Mouse (Mus musculus) kidney, embryonic 16.5 days (tissue): ENCODE measurements at regions not wholly inside any gene's neighbourhood (a gene's known extent, or its start where the extent isn't known, plus 50 kb on each side); places are given as distances from the start of the nearest gene placed in this dataset.
A peak's percentile ranks its signal among the peaks of the same experiment; 100 is the strongest.

ENCODE experiments used
- ATAC-seq: fragments of 200-750 bp; cut with Nextera tagmentation; 2 replicates; pipeline ENCODE4 v1.8.0; 2017; ENCODE audit warnings: moderate TSS enrichment; ENCODE audit not compliant: low FRiP score, low TSS enrichment
- H3K27ac ChIP-seq: fragments of 300-500 bp; sonication (generic); 2 replicates; pipeline ENCODE4 v1.5.1; 2014; ENCODE audit warnings: low read length
- H3K27me3 ChIP-seq: fragments of 300-500 bp; sonication (generic); 2 replicates; pipeline ENCODE4 v1.6.1; 2014; ENCODE audit warnings: low read length, control low read depth, mixed read lengths; ENCODE audit not compliant: insufficient read depth
- H3K36me3 ChIP-seq: fragments of 300-500 bp; sonication (generic); 2 replicates; pipeline ENCODE4 v1.6.1; 2014; ENCODE audit warnings: low read length, control low read depth, mixed read lengths; ENCODE audit not compliant: insufficient read depth
- H3K4me1 ChIP-seq: fragments of 300-500 bp; sonication (generic); 2 replicates; pipeline ENCODE4 v1.6.1; 2014; ENCODE audit warnings: low read length, control low read depth, mixed read lengths; ENCODE audit not compliant: insufficient read depth
- H3K4me2 ChIP-seq: fragments of 300-500 bp; sonication (generic); replicated peaks from 2 replicates; pipeline ENCODE4 v1.6.1; 2014; ENCODE audit warnings: low read depth, low read length
- H3K4me3 ChIP-seq: fragments of 300-500 bp; sonication (generic); 2 replicates; pipeline ENCODE4 v1.5.1; 2014; ENCODE audit warnings: mild to moderate bottlenecking, low read length
- H3K9ac ChIP-seq: fragments of 300-500 bp; sonication (generic); replicated peaks from 2 replicates; pipeline ENCODE4 v1.6.1; 2014; ENCODE audit warnings: low read length
- H3K9me3 ChIP-seq: fragments of 300-500 bp; sonication (generic); 2 replicates; pipeline ENCODE4 v1.6.1; 2016; ENCODE audit warnings: low read length, control low read depth
- WGBS: fragments of 180-500 bp; shearing (Covaris S2); extraction: QIAGEN DNeasy Blood & Tissue Kit; methylation state at CpG from one replicate; pipeline ENCODE4 v1.1.7; 2014; 5-methylcytosine and 5-hydroxymethylcytosine counted together

- 26% methylated on average over 9 of the region's 9 CpGs for whole genome bisulfite sequencing
- no peaks in the 10 kb centered on the region for H3K9me3 ChIP-seq
- peak; percentile 60; the same call in 1 of the 2 replicates for ATAC-seq
These were observed 95.0 kb upstream of the Nrp1 start for GRCm38 (mm10) chr8:128263251-128263947.

GRCm38 (mm10) chr8:128267261-128267660 is 91.1 kb upstream of the Nrp1 start:
- H3K9me3 ChIP-seq = no peaks in the 10 kb centered on the region
- no peak overlapping the region; the same call in 1 of the 2 replicates for H3K4me2 ChIP-seq
- H3K36me3 ChIP-seq = no peaks in the 10 kb centered on the region
- 21% methylated on average over 4 of the region's 4 CpGs for WGBS
- H3K4me1 ChIP-seq = peaks cover 39% of the 10 kb centered on the region
- peak; percentile 62; the same call in 1 of the 2 replicates for ATAC-seq
- H3K27ac ChIP-seq = peak overlapping the region; percentile 79
- no peak overlapping the region for H3K9ac ChIP-seq
- no peak overlapping the region for H3K4me3 ChIP-seq
- no peaks in the 10 kb centered on the region for H3K27me3 ChIP-seq

More at GRCm38 (mm10) chr8:128263251-128263947, 95.0 kb upstream of the Nrp1 start:
- H3K27me3 ChIP-seq = no peaks in the 10 kb centered on the region
- H3K9ac ChIP-seq = no peak overlapping the region
- no peak overlapping the region for H3K4me3 ChIP-seq
- no peaks in the 10 kb centered on the region for H3K36me3 ChIP-seq
- peaks cover 34% of the 10 kb centered on the region for H3K4me1 ChIP-seq
- H3K27ac ChIP-seq = no peak overlapping the region
- no peak overlapping the region for H3K4me2 ChIP-seq

- WGBS = 57% methylated on average over 3 of the region's 3 CpGs
- no peaks in the 10 kb centered on the region for H3K9me3 ChIP-seq
- no peaks in the 10 kb centered on the region for H3K36me3 ChIP-seq
- H3K4me3 ChIP-seq = no peak overlapping the region
- no peak overlapping the region for H3K4me2 ChIP-seq
- no peak for ATAC-seq
- peak overlapping the region; percentile 79 for H3K27ac ChIP-seq
- H3K4me1 ChIP-seq = peaks cover 44% of the 10 kb centered on the region
- H3K9ac ChIP-seq = no peak overlapping the region
- no peaks in the 10 kb centered on the region for H3K27me3 ChIP-seq
These were observed 90.4 kb upstream of the Nrp1 start for GRCm38 (mm10) chr8:128268010-128268409.

- Histone ChIP-seq H3K9me3 (no peaks in the 10 kb centered on the region), H3K27ac (no peak overlapping the region), H3K36me3 (no peaks in the 10 kb centered on the region), H3K4me1 (peaks cover 36% of the 10 kb centered on the region), H3K9ac (no peak overlapping the region), H3K4me3 (no peak overlapping the region), H3K4me2 (no peak overlapping the region), H3K27me3 (no peaks in the 10 kb centered on the region)
- ATAC-seq = no peak
- 94% methylated on average over 1 of the region's 1 CpGs for WGBS
These were observed 88.9 kb upstream of the Nrp1 start for GRCm38 (mm10) chr8:128269546-128269945.

GRCm38 (mm10) chr8:128272866-128273344 is 85.5 kb upstream of the Nrp1 start:
- no peaks in the 10 kb centered on the region for H3K36me3 ChIP-seq
- peak overlapping the region; percentile 65 for H3K27ac ChIP-seq
- no peaks in the 10 kb centered on the region for H3K9me3 ChIP-seq
- peaks cover 22% of the 10 kb centered on the region for H3K4me1 ChIP-seq
- H3K4me2 ChIP-seq = no peak overlapping the region
- H3K27me3 ChIP-seq = no peaks in the 10 kb centered on the region
- H3K9ac ChIP-seq = no peak overlapping the region
- H3K4me3 ChIP-seq = no peak overlapping the region
- 48% methylated on average over 3 of the region's 3 CpGs for WGBS
- ATAC-seq = peak; percentile 51; the same call in 1 of the 2 replicates

GRCm38 (mm10) chr8:128276475-128276874 is 81.9 kb upstream of the Nrp1 start:
- Histone ChIP-seq H3K9me3 (no peaks in the 10 kb centered on the region), H3K27ac (no peak overlapping the region), H3K27me3 (no peaks in the 10 kb centered on the region), H3K36me3 (no peaks in the 10 kb centered on the region), H3K9ac (no peak overlapping the region), H3K4me3 (no peak overlapping the region), H3K4me1 (peaks cover 14% of the 10 kb centered on the region), H3K4me2 (no peak overlapping the region)
- no peak for ATAC-seq
- WGBS = 88% methylated on average over 1 of the region's 1 CpGs

- 72% methylated on average over 3 of the region's 3 CpGs for WGBS
- H3K4me1 ChIP-seq = no peaks in the 10 kb centered on the region
- no peak overlapping the region for H3K4me2 ChIP-seq
- no peaks in the 10 kb centered on the region for H3K36me3 ChIP-seq
- ATAC-seq = no peak
- H3K27me3 ChIP-seq = no peaks in the 10 kb centered on the region
- H3K4me3 ChIP-seq = no peak overlapping the region
- no peak overlapping the region for H3K27ac ChIP-seq
- H3K9me3 ChIP-seq = no peaks in the 10 kb centered on the region
- H3K9ac ChIP-seq = no peak overlapping the region
These were observed 75.6 kb upstream of the Nrp1 start for GRCm38 (mm10) chr8:128282802-128283201.

- H3K36me3 ChIP-seq = no peaks in the 10 kb centered on the region
- no peaks in the 10 kb centered on the region for H3K27me3 ChIP-seq
- H3K4me2 ChIP-seq = no peak overlapping the region
- no peak overlapping the region for H3K27ac ChIP-seq
- no peak for ATAC-seq
- H3K4me3 ChIP-seq = no peak overlapping the region
- H3K9ac ChIP-seq = no peak overlapping the region
- 93% methylated on average over 2 of the region's 2 CpGs for WGBS
- H3K4me1 ChIP-seq = no peaks in the 10 kb centered on the region
- H3K9me3 ChIP-seq = no peaks in the 10 kb centered on the region
These were observed 75.0 kb upstream of the Nrp1 start for GRCm38 (mm10) chr8:128283365-128283764.

GRCm38 (mm10) chr8:128284816-128285215 is 73.6 kb upstream of the Nrp1 start:
- no peaks in the 10 kb centered on the region for H3K9me3 ChIP-seq
- ATAC-seq = no peak
- no peak overlapping the region for H3K4me3 ChIP-seq
- no peak overlapping the region for H3K4me2 ChIP-seq
- no peak overlapping the region for H3K9ac ChIP-seq
- H3K36me3 ChIP-seq = no peaks in the 10 kb centered on the region
- WGBS = 36% methylated on average over 3 of the region's 3 CpGs
- no peaks in the 10 kb centered on the region for H3K4me1 ChIP-seq
- H3K27ac ChIP-seq = no peak overlapping the region
- H3K27me3 ChIP-seq = no peaks in the 10 kb centered on the region

- no peaks in the 10 kb centered on the region for H3K27me3 ChIP-seq
- 52% methylated on average over 4 of the region's 4 CpGs for WGBS
These were observed 68.3 kb upstream of the Nrp1 start for GRCm38 (mm10) chr8:128290076-128290475.

More at GRCm38 (mm10) chr8:128290076-128290475, 68.3 kb upstream of the Nrp1 start:
- Histone ChIP-seq H3K36me3 (no peaks in the 10 kb centered on the region), H3K9ac (no peak overlapping the region), H3K9me3 (no peaks in the 10 kb centered on the region), H3K4me3 (no peak overlapping the region), H3K4me2 (no peak overlapping the region), H3K4me1 (no peaks in the 10 kb centered on the region; the same call in 1 of the 2 replicates), H3K27ac (no peak overlapping the region)
- no peak for ATAC-seq
